Mouse (Mus musculus): ENCODE data around the gene Upk3a. TPM values are rescaled to one million over a fixed set of nuclear protein-coding genes. Genes with fewer than 3 reads are reported as not detected.

Gene Upk3a
- total and polyA plus RNA-seq, 2 experiments from 2014 or later, result 1.1 to 1.4 TPM

- peaks cover 54% of the 10 kb centered on the region for H3K36me3 ChIP-seq (ENCODE audit: insufficient read depth)
Observed at GRCm38 (mm10) chr15:85047865-85048264, 30.9 kb downstream of the Upk3a start.

GRCm38 (mm10) chr15:85049758-85050157, 32.8 kb downstream of the Upk3a start:
- Histone ChIP-seq H3K27ac (ENCODE audit: low read depth, low read length) (no peak overlapping the region), H3K9me3 (ENCODE audit: low read length) (no peaks in the 10 kb centered on the region), H3K36me3 (ENCODE audit: insufficient read depth) (peaks cover 61% of the 10 kb centered on the region), H3K9ac (no peak overlapping the region), H3K27me3 (ENCODE audit: insufficient read depth, low read length) (no peaks in the 10 kb centered on the region), H3K4me1 (ENCODE audit: insufficient read depth) (no peaks in the 10 kb centered on the region), H3K4me2 (ENCODE audit: low read depth) (no peak overlapping the region), H3K4me3 (ENCODE audit: low read depth, low read length) (no peak overlapping the region)
- no peak for TF ChIP-seq CTCF (IDR thresholded peaks at IDR 0.05; ENCODE audit: low read depth)
- no peak for ATAC-seq
- no peak for DNase-seq
- WGBS, result 94% methylated on average over 1 of the region's 1 CpGs

More at GRCm38 (mm10) chr15:85047865-85048264, 30.9 kb downstream of the Upk3a start:
- H3K4me1 ChIP-seq (ENCODE audit: insufficient read depth), result peaks cover 6% of the 10 kb centered on the region
- H3K27ac ChIP-seq (ENCODE audit: low read depth, low read length), result no peak overlapping the region
- H3K4me3 ChIP-seq (ENCODE audit: low read depth, low read length), result no peak overlapping the region
- H3K27me3 ChIP-seq (ENCODE audit: insufficient read depth, low read length), result no peaks in the 10 kb centered on the region
- no peak for TF ChIP-seq CTCF (IDR thresholded peaks at IDR 0.05; ENCODE audit: low read depth)
- no peak for ATAC-seq
- 89% methylated on average over 4 of the region's 4 CpGs for WGBS
- no peak overlapping the region for H3K9ac ChIP-seq
- no peak for DNase-seq
- no peak overlapping the region for H3K4me2 ChIP-seq (ENCODE audit: low read depth)
- no peaks in the 10 kb centered on the region for H3K9me3 ChIP-seq (ENCODE audit: low read length)

DNA sequence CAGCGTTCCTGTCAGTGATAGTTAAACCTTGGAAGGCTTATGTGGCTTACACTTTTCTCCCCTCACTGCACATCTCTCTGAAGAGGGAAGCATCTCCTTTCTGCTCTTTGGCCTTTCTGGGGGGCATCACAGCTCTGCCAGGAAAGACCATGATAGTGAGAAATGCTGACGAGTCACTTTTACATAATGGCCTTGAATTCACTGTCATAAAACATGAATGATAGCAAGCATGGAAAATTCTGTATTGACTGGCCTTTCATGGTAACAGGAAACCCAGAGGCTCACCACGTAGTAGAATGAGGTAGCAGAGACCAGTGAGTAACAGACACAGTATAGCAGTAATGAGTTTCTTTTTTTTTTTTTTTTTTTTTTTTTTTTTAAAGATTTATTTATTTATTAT, 37.2 kb downstream of the Upk3a start:
- H3K4me2 ChIP-seq (ENCODE audit: low read depth), result no peak overlapping the region
- H3K36me3 ChIP-seq (ENCODE audit: insufficient read depth), result peaks cover 60% of the 10 kb centered on the region
- TF ChIP-seq CTCF (IDR thresholded peaks at IDR 0.05; ENCODE audit: low read depth), result no peak
- no peaks in the 10 kb centered on the region for H3K27me3 ChIP-seq (ENCODE audit: insufficient read depth, low read length)
- H3K4me3 ChIP-seq (ENCODE audit: low read depth, low read length), result no peak overlapping the region
- DNase-seq, result no peak
- 96% methylated on average over 3 of the region's 3 CpGs for WGBS
- H3K4me1 ChIP-seq (ENCODE audit: insufficient read depth), result no peaks in the 10 kb centered on the region
- no peaks in the 10 kb centered on the region for H3K9me3 ChIP-seq (ENCODE audit: low read length)
- ATAC-seq, result no peak
- no peak overlapping the region for H3K9ac ChIP-seq
- H3K27ac ChIP-seq (ENCODE audit: low read depth, low read length), result no peak overlapping the region

GRCm38 (mm10) chr15:85055186-85055585, 38.2 kb downstream of the Upk3a start:
- no peak overlapping the region for H3K4me2 ChIP-seq (ENCODE audit: low read depth)
- peaks cover 55% of the 10 kb centered on the region for H3K36me3 ChIP-seq (ENCODE audit: insufficient read depth)
- H3K4me1 ChIP-seq (ENCODE audit: insufficient read depth), result no peaks in the 10 kb centered on the region
- DNase-seq (no peak), ATAC-seq (no peak)
- no peaks in the 10 kb centered on the region for H3K9me3 ChIP-seq (ENCODE audit: low read length)
- WGBS, result 87% methylated on average over 4 of the region's 4 CpGs
- no peaks in the 10 kb centered on the region for H3K27me3 ChIP-seq (ENCODE audit: insufficient read depth, low read length)
- H3K9ac ChIP-seq, result no peak overlapping the region
- no peak overlapping the region for H3K27ac ChIP-seq (ENCODE audit: low read depth, low read length)
- no peak overlapping the region for H3K4me3 ChIP-seq (ENCODE audit: low read depth, low read length)
- TF ChIP-seq CTCF (IDR thresholded peaks at IDR 0.05; ENCODE audit: low read depth), result no peak

DNA sequence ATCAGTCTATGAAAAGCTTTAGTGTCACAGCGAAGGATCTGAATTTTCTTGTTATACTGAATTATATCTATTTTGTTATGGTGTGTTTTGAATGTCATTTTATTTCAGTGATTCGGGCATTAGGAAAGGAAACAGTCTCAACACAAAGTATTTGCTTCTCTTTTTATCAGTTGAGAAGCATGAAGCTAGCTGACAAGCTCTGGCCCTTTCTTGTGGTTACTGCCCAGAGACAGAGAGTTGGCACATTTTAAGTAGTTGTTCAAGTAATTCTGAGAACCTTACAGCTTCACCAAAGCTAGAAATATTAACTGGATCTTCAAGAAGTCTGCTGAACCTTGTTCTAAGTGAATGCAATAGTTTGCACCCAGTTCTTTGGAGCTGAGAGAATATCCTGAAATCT, 46.5 kb downstream of the Upk3a start:
- H3K4me1 ChIP-seq (ENCODE audit: insufficient read depth), result no peaks in the 10 kb centered on the region
- no peaks in the 10 kb centered on the region for H3K9me3 ChIP-seq (ENCODE audit: low read length)
- TF ChIP-seq CTCF (IDR thresholded peaks at IDR 0.05; ENCODE audit: low read depth), result no peak
- WGBS, result 93% methylated on average over 2 of the region's 2 CpGs
- H3K4me2 ChIP-seq (ENCODE audit: low read depth), result no peak overlapping the region
- ATAC-seq (no peak), DNase-seq (no peak)
- H3K27ac ChIP-seq (ENCODE audit: low read depth, low read length), result no peak overlapping the region
- no peak overlapping the region for H3K9ac ChIP-seq
- no peak overlapping the region for H3K4me3 ChIP-seq (ENCODE audit: low read depth, low read length)
- peaks cover 29% of the 10 kb centered on the region for H3K36me3 ChIP-seq (ENCODE audit: insufficient read depth)
- no peaks in the 10 kb centered on the region for H3K27me3 ChIP-seq (ENCODE audit: insufficient read depth, low read length)

DNA sequence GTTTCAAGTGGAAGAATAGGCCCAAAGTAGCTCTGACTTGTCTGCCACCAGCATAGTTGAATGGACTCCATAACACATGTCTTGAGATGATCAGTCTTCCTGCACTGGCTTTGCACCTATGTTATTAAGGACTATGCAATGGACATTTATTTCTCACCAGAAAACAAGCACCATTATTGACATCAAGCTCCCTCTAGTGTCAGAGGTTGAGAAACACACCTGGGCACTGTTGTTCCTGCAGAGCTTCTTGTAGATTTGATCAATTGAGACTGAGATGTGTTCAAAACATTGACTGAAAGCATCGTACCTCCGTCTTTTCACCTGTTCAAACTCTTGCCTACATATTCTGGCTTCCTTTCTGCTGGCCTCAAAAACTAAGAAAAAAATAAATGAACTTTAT, 53.6 kb downstream of the Upk3a start:
- H3K9ac ChIP-seq, result no peak overlapping the region
- H3K36me3 ChIP-seq (ENCODE audit: insufficient read depth), result no peaks in the 10 kb centered on the region
- TF ChIP-seq CTCF (IDR thresholded peaks at IDR 0.05; ENCODE audit: low read depth), result peak; percentile 80
- DNase-seq, result peak; percentile 70
- H3K27me3 ChIP-seq (ENCODE audit: insufficient read depth, low read length), result no peaks in the 10 kb centered on the region
- H3K9me3 ChIP-seq (ENCODE audit: low read length), result no peaks in the 10 kb centered on the region
- WGBS, result 33% methylated on average over 2 of the region's 2 CpGs
- H3K4me3 ChIP-seq (ENCODE audit: low read depth, low read length), result no peak overlapping the region
- no peaks in the 10 kb centered on the region for H3K4me1 ChIP-seq (ENCODE audit: insufficient read depth)
- H3K27ac ChIP-seq (ENCODE audit: low read depth, low read length), result no peak overlapping the region
- no peak for ATAC-seq
- no peak overlapping the region for H3K4me2 ChIP-seq (ENCODE audit: low read depth)

Other genes with a start within 250 kb of the Upk3a start
- 13.5 and 20.0 TPM in 2 replicates for gene Phf21b, start 161.1 kb upstream of the Upk3a start, total RNA-seq (2014; rRNA removed)
- gene Phf21b, start 161.1 kb upstream of the Upk3a start, polyA plus RNA-seq (2015; fragmentation: Nextera tagmentation; extraction: Ambion mirVana), result 2.5 and 2.7 TPM in 2 replicates
- gene Gm29666, start 97.1 kb upstream of the Upk3a start, total RNA-seq (2014; rRNA removed), result 0.54 and 0.86 TPM in 2 replicates
- 0.26 and 0.47 TPM in 2 replicates for gene Gm29666, start 97.1 kb upstream of the Upk3a start, polyA plus RNA-seq (2015; fragmentation: Nextera tagmentation; extraction: Ambion mirVana)
- 19.5 and 24.8 TPM in 2 replicates for gene Nup50, start 93.7 kb upstream of the Upk3a start, total RNA-seq (2014; rRNA removed)
- gene Nup50, start 93.7 kb upstream of the Upk3a start, polyA plus RNA-seq (2015; fragmentation: Nextera tagmentation; extraction: Ambion mirVana), result 23.5 and 24.5 TPM in 2 replicates
- 99.6 and 112 TPM in 2 replicates for gene 5031439G07Rik, start 28.6 kb upstream of the Upk3a start, total RNA-seq (2014; rRNA removed)
- gene 5031439G07Rik, start 28.6 kb upstream of the Upk3a start, polyA plus RNA-seq (2015; fragmentation: Nextera tagmentation; extraction: Ambion mirVana), result 27.4 and 28.9 TPM in 2 replicates
- gene Fam118a, start 11.8 kb downstream of the Upk3a start, total RNA-seq (2014; rRNA removed), result 27.9 and 32.8 TPM in 2 replicates
- 27.2 and 30.6 TPM in 2 replicates for gene Fam118a, start 11.8 kb downstream of the Upk3a start, polyA plus RNA-seq (2015; fragmentation: Nextera tagmentation; extraction: Ambion mirVana)
- 0.08 and 0.43 TPM in 2 replicates for gene Smc1b, start 114.8 kb downstream of the Upk3a start, total RNA-seq (2014; rRNA removed)
- 0.19 TPM in 2 replicates for gene Smc1b, start 114.8 kb downstream of the Upk3a start, polyA plus RNA-seq (2015; fragmentation: Nextera tagmentation; extraction: Ambion mirVana)
- 0.48 and 0.69 TPM in 2 replicates for gene Ribc2, start 114.9 kb downstream of the Upk3a start, total RNA-seq (2014; rRNA removed)
- 0.28 and 0.70 TPM in 2 replicates for gene Ribc2, start 114.9 kb downstream of the Upk3a start, polyA plus RNA-seq (2015; fragmentation: Nextera tagmentation; extraction: Ambion mirVana)
- gene Fbln1, start 188.8 kb downstream of the Upk3a start, total RNA-seq (2014; rRNA removed), result 38.2 and 60.3 TPM in 2 replicates
- gene Fbln1, start 188.8 kb downstream of the Upk3a start, polyA plus RNA-seq (2015; fragmentation: Nextera tagmentation; extraction: Ambion mirVana), result 47.1 and 50.9 TPM in 2 replicates